Mouse (Mus musculus): ENCODE measurements at regions not wholly inside any gene's neighbourhood (a gene's known extent, or its start where the extent isn't known, plus 50 kb on each side); places are given as distances from the start of the nearest gene placed in this dataset.

DNA sequence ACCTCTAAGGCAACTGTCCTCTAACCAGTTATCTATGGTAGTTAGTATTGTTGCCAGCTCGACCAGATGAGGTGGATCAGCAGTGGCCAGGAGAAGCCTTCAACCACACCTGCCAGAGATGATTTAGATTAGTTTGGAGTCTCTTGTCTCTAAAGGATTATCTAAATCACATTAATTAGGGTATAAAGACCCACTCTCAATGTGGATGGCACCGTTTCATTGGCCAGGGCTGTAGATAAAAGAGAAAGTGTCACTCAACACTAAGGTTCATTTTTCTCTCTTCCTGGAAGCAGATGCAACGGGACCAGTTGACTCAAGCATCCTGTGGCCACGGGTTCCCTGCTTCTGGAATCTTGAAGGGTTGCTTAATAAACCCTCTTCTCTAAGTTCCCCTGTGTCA lies 135.4 kb upstream of the Lyplal1 start:
- TF ChIP-seq CTCF (conservative IDR thresholded peaks at IDR 0.05; ENCODE audit: insufficient read depth, insufficient read length, low read depth, low read length) (no peak), POLR2A (IDR thresholded peaks at IDR 0.05; ENCODE audit: low read depth, low read length) (no peak)

Measured in kidney, adult 2 months (tissue).